Mouse (Mus musculus) forebrain, embryonic 12.5 days (tissue): ENCODE measurements at regions not wholly inside any gene's neighbourhood (a gene's known extent, or its start where the extent isn't known, plus 50 kb on each side); places are given as distances from the start of the nearest gene placed in this dataset.

ENCODE experiments used
- ATAC-seq: fragments of 200-750 bp; cut with Nextera tagmentation; 2 replicates; pipeline ENCODE4 v1.8.0; 2017; ENCODE audit warnings: moderate TSS enrichment; ENCODE audit not compliant: low FRiP score
- H3K27ac ChIP-seq: fragments of 300-500 bp; sonication (generic); 2 replicates; pipeline ENCODE4 v1.5.1; 2016; ENCODE audit warnings: mild to moderate bottlenecking
- H3K27me3 ChIP-seq: fragments of 300-500 bp; sonication (generic); 2 replicates; pipeline ENCODE4 v1.6.1; 2016; ENCODE audit warnings: mild to moderate bottlenecking
- H3K36me3 ChIP-seq: fragments of 300-500 bp; sonication (generic); replicated peaks from 2 replicates; pipeline ENCODE4 v1.6.1; 2016; ENCODE audit warnings: mild to moderate bottlenecking
- H3K4me1 ChIP-seq: fragments of 300-500 bp; sonication (generic); 2 replicates; pipeline ENCODE4 v1.6.1; 2016
- H3K4me2 ChIP-seq: fragments of 300-500 bp; sonication (generic); 2 replicates; pipeline ENCODE4 v1.6.1; 2016; ENCODE audit warnings: mild to moderate bottlenecking, moderate library complexity
- H3K4me3 ChIP-seq: fragments of 300-500 bp; sonication (generic); replicated peaks from 2 replicates; pipeline ENCODE4 v1.5.1; 2016; ENCODE audit warnings: mild to moderate bottlenecking
- H3K9ac ChIP-seq: fragments of 300-500 bp; sonication (generic); 2 replicates; pipeline ENCODE4 v1.6.1; 2016; ENCODE audit warnings: mild to moderate bottlenecking
- H3K9me3 ChIP-seq: fragments of 300-500 bp; sonication (generic); 2 replicates; pipeline ENCODE4 v1.6.1; 2016
- WGBS: fragments of 180-500 bp; shearing (Covaris S2); methylation state at CpG from one replicate; pipeline ENCODE4 v1.1.7; 2016; 5-methylcytosine and 5-hydroxymethylcytosine counted together

DNA sequence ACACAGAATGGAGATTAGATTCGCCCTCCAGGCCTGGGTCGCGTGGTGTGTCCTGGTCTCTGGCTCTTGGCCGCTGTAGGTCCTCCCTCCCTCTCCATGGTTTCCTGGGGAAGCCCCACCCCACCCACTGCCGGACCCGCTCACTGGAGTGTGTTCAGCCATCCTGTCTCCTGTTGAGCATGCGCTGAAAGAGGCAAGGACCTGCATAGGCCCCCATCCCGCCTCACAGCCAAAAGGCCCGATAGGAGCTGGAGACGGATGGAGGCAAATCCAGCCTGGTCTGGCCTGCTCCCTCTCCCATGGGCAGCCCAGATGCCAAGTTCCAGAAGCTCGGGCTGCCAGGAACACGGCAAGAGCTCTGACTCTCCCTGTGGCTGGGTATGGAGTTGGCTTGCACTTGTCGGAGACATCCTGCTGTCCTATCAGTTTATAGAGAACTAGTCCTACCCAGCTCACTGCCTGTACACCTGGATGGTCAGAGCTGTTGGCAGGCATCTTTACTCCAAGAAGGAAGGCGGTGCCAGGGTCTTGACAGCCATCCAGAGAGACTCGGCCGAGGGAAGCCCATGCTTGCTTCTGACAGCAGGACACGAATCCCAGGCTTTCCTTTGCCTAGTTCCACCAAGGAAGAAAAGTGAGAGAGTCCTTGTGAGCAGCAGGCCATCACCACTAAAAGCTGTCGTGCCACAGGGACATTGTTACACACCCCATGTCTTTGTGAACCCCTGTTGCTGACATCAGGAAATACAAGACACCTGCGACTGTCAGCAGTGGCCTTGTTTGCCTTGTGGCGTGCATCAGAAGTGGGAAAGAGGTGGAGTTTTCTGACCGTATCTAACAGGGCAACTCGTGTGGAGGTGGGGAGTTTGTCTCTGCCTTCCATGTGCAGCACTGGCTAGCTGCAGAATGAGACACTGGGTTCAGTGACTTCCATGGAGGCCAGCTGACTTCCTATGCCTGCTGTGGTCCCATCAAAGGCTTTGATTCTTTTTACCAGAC lies 228.9 kb upstream of the Prok2 start:
- 0 out of 2 replicates have a peak, but pooled peaks have one; percentile 9 for ATAC-seq
- H3K36me3 ChIP-seq, result no peaks in the 10 kb centered on the region
- WGBS, result 77% methylated on average over 22 of the region's 22 CpGs

DNA sequence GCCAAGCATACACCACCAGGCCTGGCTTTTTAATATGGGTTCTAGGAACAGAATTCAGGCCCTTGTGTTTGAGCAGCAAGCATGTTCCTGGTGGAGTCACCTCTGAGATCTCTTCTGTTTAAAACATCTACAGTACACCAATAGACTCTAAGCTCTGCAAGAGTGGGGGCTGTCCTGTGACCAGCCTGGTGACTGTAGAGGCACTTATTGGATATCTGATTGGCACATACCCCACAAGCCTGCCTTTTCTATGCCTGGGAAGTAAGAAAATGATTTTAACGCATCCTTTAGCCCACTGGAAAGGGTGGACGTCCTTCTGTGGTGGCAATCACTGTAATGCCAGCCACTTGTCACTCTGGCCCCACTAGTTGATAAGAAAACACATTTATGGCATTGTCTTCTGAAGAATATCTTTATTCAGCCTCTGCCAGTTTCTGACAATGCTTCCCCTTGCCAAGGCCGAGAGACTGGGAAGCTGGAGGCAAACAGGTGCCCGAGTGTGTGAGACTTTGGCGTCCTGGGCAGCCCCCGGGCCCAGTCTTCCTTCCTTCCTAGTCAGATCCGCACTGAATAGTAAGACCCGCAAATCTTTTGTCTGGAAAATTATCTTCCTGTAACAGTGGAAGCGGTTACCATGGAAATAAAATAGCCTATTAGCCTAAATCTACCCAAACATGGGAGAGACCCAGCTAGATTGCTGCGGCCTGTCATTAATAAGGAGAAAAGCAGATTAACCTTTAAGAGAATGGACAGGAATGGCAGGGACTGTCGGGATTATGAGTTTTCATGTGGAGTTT lies 228.0 kb upstream of the Prok2 start:
- H3K4me2 ChIP-seq, result no peak overlapping the region
- peak; percentile 63; the same call in 1 of the 2 replicates for ATAC-seq
- H3K9ac ChIP-seq, result no peak overlapping the region
- H3K9me3 ChIP-seq, result no peaks in the 10 kb centered on the region
- H3K4me3 ChIP-seq, result no peak overlapping the region
- H3K4me1 ChIP-seq, result peaks cover 17% of the 10 kb centered on the region
- H3K27ac ChIP-seq, result 0 out of 2 replicates have a peak overlapping the region, but pooled peaks have one; percentile 13
- no peaks in the 10 kb centered on the region; the same call in 1 of the 2 replicates for H3K27me3 ChIP-seq
- 47% methylated on average over 11 of the region's 11 CpGs for WGBS
- H3K36me3 ChIP-seq, result no peaks in the 10 kb centered on the region

More for the DNA sequence above, 228.9 kb upstream of the Prok2 start:
- Histone ChIP-seq H3K4me2 (no peak overlapping the region), H3K9me3 (no peaks in the 10 kb centered on the region), H3K27ac (no peak overlapping the region), H3K27me3 (no peaks in the 10 kb centered on the region; the same call in 1 of the 2 replicates), H3K4me1 (peaks cover 17% of the 10 kb centered on the region), H3K4me3 (no peak overlapping the region), H3K9ac (no peak overlapping the region)

DNA sequence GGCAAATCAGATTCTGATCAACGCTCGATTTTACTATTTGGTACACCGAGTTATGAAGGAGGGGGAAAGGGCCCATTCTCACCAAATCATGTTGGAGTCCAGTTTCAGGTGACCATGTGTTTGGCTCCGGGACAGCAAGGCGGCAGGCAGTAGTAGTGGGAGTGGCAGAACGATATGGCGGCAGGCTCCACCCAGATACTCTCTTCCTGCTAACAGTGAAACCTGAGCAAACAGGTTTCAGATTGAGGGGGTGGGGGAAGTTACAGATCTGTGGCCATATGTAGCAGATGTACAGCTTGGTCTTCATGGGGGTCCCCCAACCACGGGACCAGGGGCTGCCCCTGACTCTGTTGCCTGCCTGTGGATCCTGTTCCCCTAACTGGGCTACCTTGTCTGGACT lies 224.6 kb upstream of the Prok2 start:
- no peak overlapping the region for H3K4me2 ChIP-seq
- ATAC-seq, result no peak
- WGBS, result 94% methylated on average over 8 of the region's 8 CpGs
- H3K27me3 ChIP-seq, result no peaks in the 10 kb centered on the region; the same call in 1 of the 2 replicates
- H3K36me3 ChIP-seq, result no peaks in the 10 kb centered on the region
- H3K9ac ChIP-seq, result no peak overlapping the region
- H3K4me3 ChIP-seq, result no peak overlapping the region
- H3K9me3 ChIP-seq, result no peaks in the 10 kb centered on the region
- no peak overlapping the region for H3K27ac ChIP-seq
- H3K4me1 ChIP-seq, result peaks cover 17% of the 10 kb centered on the region

DNA sequence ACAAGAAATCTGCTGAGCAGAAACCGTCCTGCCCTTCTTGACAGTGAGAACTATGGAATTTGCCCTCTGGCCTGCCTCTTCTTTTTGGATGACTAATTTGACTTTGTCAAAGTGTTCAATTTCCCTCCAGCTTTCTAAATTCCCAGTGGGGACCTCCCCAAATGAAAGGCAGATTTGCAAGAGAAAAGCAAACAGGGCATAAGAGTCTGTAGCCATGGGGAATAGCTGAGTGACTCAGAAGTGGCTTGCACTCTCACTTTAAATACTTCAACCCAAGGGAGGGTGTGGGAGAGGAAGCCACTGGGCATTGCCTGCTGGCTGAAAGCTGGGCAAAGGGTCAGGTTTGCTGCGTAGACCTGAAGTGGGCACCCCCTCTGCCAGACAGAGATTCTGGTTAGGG lies 220.7 kb upstream of the Prok2 start:
- Histone ChIP-seq H3K36me3 (no peaks in the 10 kb centered on the region), H3K27me3 (no peaks in the 10 kb centered on the region), H3K4me1 (no peaks in the 10 kb centered on the region), H3K9me3 (no peaks in the 10 kb centered on the region), H3K9ac (no peak overlapping the region), H3K27ac (no peak overlapping the region), H3K4me2 (no peak overlapping the region), H3K4me3 (no peak overlapping the region)
- 68% methylated on average over 2 of the region's 2 CpGs for WGBS
- ATAC-seq, result no peak

DNA sequence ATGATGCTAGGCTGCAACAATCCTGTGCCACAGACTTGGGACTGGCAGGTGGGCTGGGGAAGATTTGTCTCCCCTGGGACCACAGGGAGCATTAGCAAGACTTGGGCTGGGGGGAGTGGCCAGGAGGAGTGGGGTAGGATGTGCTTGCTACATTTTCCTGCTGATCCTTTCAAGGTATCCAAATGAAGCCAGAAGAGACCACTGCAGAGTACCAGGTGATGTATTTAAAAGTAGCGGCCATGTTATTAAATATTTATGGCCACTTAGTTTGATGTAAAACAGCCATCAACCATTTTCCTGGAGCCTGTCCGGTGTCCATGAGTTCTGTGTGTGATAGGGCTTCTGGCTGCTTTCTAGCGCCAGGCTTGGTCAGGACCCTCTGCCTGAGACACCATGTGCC lies 220.3 kb upstream of the Prok2 start:
- Histone ChIP-seq H3K27ac (no peak overlapping the region), H3K36me3 (no peaks in the 10 kb centered on the region), H3K27me3 (0 out of 2 replicates have a peak, but pooled peaks cover 2% of the 10 kb centered on the region), H3K4me2 (no peak overlapping the region), H3K9ac (no peak overlapping the region), H3K4me1 (no peaks in the 10 kb centered on the region), H3K9me3 (no peaks in the 10 kb centered on the region), H3K4me3 (no peak overlapping the region)
- WGBS, result 77% methylated on average over 3 of the region's 3 CpGs
- ATAC-seq, result no peak

DNA sequence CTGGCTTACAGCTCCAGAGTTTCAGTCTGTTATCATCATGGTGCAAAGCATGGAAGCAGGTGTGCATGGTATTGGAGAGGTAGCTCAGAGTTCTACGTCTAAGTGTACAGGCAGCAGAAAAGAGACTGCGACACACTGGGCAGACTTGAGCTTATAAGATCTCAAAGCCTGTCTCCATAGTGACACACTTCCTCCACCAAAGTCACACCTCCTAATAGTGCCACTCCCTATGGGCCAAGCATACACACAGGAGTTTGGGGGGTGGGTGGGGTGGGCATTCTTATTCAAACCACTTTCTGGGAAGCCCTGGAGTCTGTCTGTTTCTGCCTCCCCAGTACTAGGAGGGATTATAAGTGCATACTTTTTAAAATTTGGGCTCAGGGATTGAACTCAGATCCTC lies 219.5 kb upstream of the Prok2 start:
- Histone ChIP-seq H3K36me3 (no peaks in the 10 kb centered on the region), H3K4me3 (no peak overlapping the region), H3K9ac (no peak overlapping the region), H3K27me3 (0 out of 2 replicates have a peak, but pooled peaks cover 3% of the 10 kb centered on the region), H3K4me1 (no peaks in the 10 kb centered on the region), H3K9me3 (no peaks in the 10 kb centered on the region), H3K4me2 (no peak overlapping the region), H3K27ac (no peak overlapping the region)
- ATAC-seq, result no peak
- WGBS, result 89% methylated on average over 2 of the region's 2 CpGs

DNA sequence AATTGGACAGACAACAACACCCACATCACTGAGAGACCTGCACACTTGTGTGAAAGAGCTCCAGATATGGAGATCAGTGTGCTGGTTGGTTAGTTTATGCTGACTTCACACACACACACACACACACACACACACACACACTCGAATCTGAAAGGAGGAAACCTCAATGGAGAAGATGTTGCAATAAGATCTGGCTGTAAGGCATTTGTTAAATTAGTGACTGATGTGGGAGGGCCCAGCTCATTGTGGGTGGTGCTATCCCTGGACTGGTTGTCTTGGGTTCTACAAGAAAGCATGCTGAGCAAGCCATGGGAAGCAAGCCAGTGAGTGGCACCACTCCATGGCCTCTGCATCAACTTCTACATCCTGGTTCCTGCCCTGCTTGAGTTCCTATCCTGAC lies 216.8 kb upstream of the Prok2 start:
- no peak overlapping the region for H3K27ac ChIP-seq
- H3K4me1 ChIP-seq, result peaks cover 13% of the 10 kb centered on the region; the same call in 1 of the 2 replicates
- no peaks in the 10 kb centered on the region for H3K36me3 ChIP-seq
- H3K4me2 ChIP-seq, result no peak overlapping the region
- H3K9me3 ChIP-seq, result no peaks in the 10 kb centered on the region
- 0 out of 2 replicates have a peak, but pooled peaks cover 3% of the 10 kb centered on the region for H3K27me3 ChIP-seq
- no peak overlapping the region for H3K9ac ChIP-seq
- no peak for ATAC-seq
- H3K4me3 ChIP-seq, result no peak overlapping the region
- WGBS, result 77% methylated on average over 1 of the region's 1 CpGs

DNA sequence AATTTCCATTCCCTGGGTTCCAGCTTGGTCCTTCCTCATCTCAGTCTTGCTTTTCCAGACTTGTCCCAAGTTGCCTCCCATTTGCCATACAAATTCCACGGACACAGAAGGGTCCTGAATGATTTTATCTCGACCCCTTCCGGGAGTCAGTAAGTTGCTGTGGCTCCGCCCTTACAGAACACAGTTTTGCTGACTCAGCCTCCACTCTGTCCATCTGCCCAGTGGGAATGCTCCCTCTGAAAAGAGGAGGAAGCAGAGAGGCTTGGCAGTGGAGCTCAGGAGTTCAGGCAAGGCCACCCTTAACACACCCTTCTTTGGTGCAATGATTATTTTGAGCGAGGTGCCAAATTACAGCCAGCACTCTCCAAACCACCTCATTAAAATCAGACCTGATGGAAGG lies 213.9 kb upstream of the Prok2 start:
- 0 out of 2 replicates have a peak, but pooled peaks cover 3% of the 10 kb centered on the region for H3K27me3 ChIP-seq
- H3K27ac ChIP-seq, result no peak overlapping the region
- peaks cover 13% of the 10 kb centered on the region; the same call in 1 of the 2 replicates for H3K4me1 ChIP-seq
- no peaks in the 10 kb centered on the region for H3K9me3 ChIP-seq
- no peak overlapping the region for H3K9ac ChIP-seq
- no peaks in the 10 kb centered on the region for H3K36me3 ChIP-seq
- 75% methylated on average over 5 of the region's 5 CpGs for WGBS
- ATAC-seq, result no peak
- no peak overlapping the region for H3K4me3 ChIP-seq
- H3K4me2 ChIP-seq, result no peak overlapping the region

DNA sequence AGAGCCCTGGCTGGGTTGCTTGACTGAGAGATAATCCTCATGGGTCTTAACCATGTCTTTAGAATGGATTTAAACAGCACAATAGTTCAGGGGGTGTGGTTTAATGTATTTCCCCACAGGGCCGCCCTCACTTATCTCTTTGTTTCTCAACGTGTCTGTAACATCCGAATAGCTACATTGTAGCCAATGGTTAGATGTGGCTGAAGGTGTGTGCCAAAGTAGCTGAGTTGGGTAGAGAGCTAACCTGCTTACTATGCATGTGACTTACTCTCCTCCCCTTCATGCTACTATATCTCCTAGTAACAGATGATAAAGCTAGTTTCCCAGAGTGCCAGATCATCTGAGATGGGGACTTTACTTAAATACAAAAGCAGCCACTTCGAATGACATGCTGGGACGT lies 213.2 kb upstream of the Prok2 start:
- WGBS, result 47% methylated on average over 5 of the region's 5 CpGs
- no peaks in the 10 kb centered on the region for H3K9me3 ChIP-seq

DNA sequence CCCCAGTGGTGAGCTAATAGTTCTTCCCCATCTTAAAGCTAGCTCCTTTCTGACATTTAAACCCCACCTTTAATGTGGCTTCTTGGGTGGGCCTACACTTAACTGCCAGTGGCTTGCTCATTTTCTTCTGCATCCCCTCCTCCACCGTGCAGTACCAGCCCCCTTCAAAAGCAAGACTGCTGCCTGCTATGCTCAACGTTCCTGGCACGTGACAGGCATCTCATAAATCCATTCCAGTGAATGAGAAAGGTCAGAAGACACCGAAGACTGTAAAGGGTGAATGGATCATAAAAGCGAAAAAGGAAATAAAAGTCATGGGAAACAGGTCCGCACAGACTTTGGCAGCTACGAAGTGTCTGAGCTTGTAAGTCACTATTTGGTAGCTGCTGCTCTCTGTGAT lies 212.8 kb upstream of the Prok2 start:
- Histone ChIP-seq H3K27ac (no peak overlapping the region), H3K27me3 (0 out of 2 replicates have a peak, but pooled peaks cover 3% of the 10 kb centered on the region), H3K36me3 (no peaks in the 10 kb centered on the region), H3K4me3 (no peak overlapping the region), H3K9me3 (no peaks in the 10 kb centered on the region), H3K4me1 (peaks cover 13% of the 10 kb centered on the region; the same call in 1 of the 2 replicates), H3K9ac (no peak overlapping the region), H3K4me2 (no peak overlapping the region)
- 58% methylated on average over 7 of the region's 7 CpGs for WGBS
- ATAC-seq, result no peak

More for the DNA sequence above, 213.2 kb upstream of the Prok2 start:
- Histone ChIP-seq H3K4me1 (peaks cover 13% of the 10 kb centered on the region; the same call in 1 of the 2 replicates), H3K9ac (no peak overlapping the region), H3K4me2 (no peak overlapping the region), H3K27me3 (0 out of 2 replicates have a peak, but pooled peaks cover 3% of the 10 kb centered on the region), H3K4me3 (no peak overlapping the region), H3K36me3 (no peaks in the 10 kb centered on the region), H3K27ac (no peak overlapping the region)
- no peak for ATAC-seq

DNA sequence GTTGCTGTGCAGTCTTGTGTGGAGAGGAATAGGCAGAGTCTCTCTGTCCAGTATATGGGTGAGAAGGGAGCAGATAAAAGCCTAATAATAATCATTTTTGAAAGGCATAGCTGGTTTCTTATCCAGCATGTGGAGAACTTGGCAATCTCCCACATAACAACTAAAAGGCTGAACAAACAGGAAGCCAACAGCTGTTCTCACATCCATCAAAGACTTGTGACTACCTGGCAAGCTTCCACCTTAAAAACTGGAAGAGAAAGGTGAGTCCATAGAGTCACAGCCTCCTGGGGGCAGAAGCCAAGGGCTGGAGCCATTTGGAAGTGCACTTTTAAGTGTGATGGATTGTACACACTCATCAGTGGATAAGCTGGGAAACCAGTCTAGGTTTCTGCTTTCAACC lies 210.5 kb upstream of the Prok2 start:
- H3K27ac ChIP-seq, result no peak overlapping the region
- H3K9ac ChIP-seq, result no peak overlapping the region
- 0 out of 2 replicates have a peak, but pooled peaks cover 3% of the 10 kb centered on the region for H3K27me3 ChIP-seq
- H3K4me3 ChIP-seq, result no peak overlapping the region
- ATAC-seq, result no peak
- H3K4me2 ChIP-seq, result no peak overlapping the region
- peaks cover 13% of the 10 kb centered on the region; the same call in 1 of the 2 replicates for H3K4me1 ChIP-seq
- H3K36me3 ChIP-seq, result no peaks in the 10 kb centered on the region
- H3K9me3 ChIP-seq, result no peaks in the 10 kb centered on the region

DNA sequence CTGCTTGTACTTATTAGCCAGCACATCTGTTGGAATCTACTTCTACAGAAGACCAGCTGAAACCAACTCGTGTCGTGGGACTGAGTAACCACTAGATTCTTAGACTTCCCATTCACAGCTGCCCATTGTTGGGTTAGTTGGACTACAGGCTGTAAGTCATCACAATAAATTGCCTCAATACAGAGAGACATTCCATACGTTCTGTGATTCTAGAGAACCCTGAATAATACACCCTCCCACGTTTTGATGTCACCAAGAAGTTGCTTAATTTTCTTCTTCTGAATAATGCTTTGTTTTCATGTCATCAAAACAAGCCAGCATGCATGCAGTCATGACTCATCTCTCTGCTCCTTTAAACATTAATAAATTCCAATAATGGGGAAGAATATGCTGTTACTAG lies 209.2 kb upstream of the Prok2 start:
- Histone ChIP-seq H3K27me3 (no peaks in the 10 kb centered on the region), H3K27ac (no peak overlapping the region), H3K4me3 (no peak overlapping the region), H3K4me2 (no peak overlapping the region), H3K36me3 (no peaks in the 10 kb centered on the region), H3K9me3 (no peaks in the 10 kb centered on the region), H3K9ac (no peak overlapping the region), H3K4me1 (peaks cover 13% of the 10 kb centered on the region; the same call in 1 of the 2 replicates)
- WGBS, result 81% methylated on average over 4 of the region's 4 CpGs
- no peak for ATAC-seq
